In genomic region chr19:24271746-24272426, GRCm38 (mm10) we compare ENCODE assay signal across 8 mouse cellular contexts. TPM values are rescaled to one million over a fixed set of nuclear protein-coding genes. Genes with fewer than 3 reads are reported as not detected.
DNase-seq lines count a peak whose midpoint lies in the region; ATAC-seq lines count a peak whose summit lies in the region.

No protein-coding gene starts in this region.

- no peak overlapping the region for H3K4me3 ChIP-seq in intestine, embryonic 14.5 days (ENCODE audit: low read depth, low read length)

- intact Hi-C loops in gastrocnemius, postnatal 36 days (cut with DNase I) = loop anchor here (5.0 kb wide), 1 partner anchor 410 kb away; no protein-coding TSS in a partner anchor
- intact Hi-C loops in left cerebral cortex, postnatal 14 days (cut with DNase I) = loop anchor here (2.0 kb wide), 1 partner anchor 119 kb away; no protein-coding TSS in a partner anchor

- H3K9me3 ChIP-seq in intestine, embryonic 14.5 days (ENCODE audit: control insufficient read depth, low read length) = no peaks in the 10 kb centered on the region

- 44% methylated on average over 16 of the region's 16 CpGs for WGBS in intestine, embryonic 14.5 days

- peak overlapping the region; percentile 38 for H3K4me2 ChIP-seq in intestine, embryonic 14.5 days (ENCODE audit: low read length)

- 0 out of 2 replicates have a peak, but pooled peaks cover 5% of the 10 kb centered on the region for H3K4me1 ChIP-seq in intestine, embryonic 14.5 days (replicated peaks; ENCODE audit: control insufficient read depth, insufficient read depth, low read length)

- H3K36me3 ChIP-seq in intestine, embryonic 14.5 days (ENCODE audit: control insufficient read depth, insufficient read depth, low read length) = peaks cover 11% of the 10 kb centered on the region; the same call in 1 of the 2 replicates

- H3K27me3 ChIP-seq in intestine, embryonic 14.5 days (replicated peaks; ENCODE audit: control insufficient read depth, insufficient read depth, low read length) = no peaks in the 10 kb centered on the region

- H3K9ac ChIP-seq in intestine, embryonic 14.5 days (ENCODE audit: low read length) = no peak overlapping the region

- peak; percentile 78 for DNase-seq in adrenal gland, adult 8-10 months
- DNase-seq in embryo, embryonic 11.5 days (ENCODE audit: low read depth, low spot score) = peak; percentile 83
- peak; percentile 60 to 67 for DNase-seq in gastrocnemius, postnatal 36 days
- peak; percentile 93 for DNase-seq in intestine, embryonic 14.5 days (ENCODE audit: low spot score)
- DNase-seq in left cerebral cortex, postnatal 14 days (ENCODE audit: low spot score in 2 of 2) = peak; percentile 72 to 79
- peak; percentile 94 for DNase-seq in mesoderm, embryonic 11.5 days (ENCODE audit: low read depth, low spot score)
- peak; percentile 39 to 54 for DNase-seq in right cerebral cortex, postnatal 36 days (ENCODE audit: low spot score in 2 of 2)
- DNase-seq in yolk sac, embryonic 10.5 days (ENCODE audit: low spot score) = peak; percentile 84

- ATAC-seq in intestine, embryonic 14.5 days (replicated peaks; ENCODE audit: low FRiP score, low TSS enrichment, low read depth) = peak; percentile 90

- peak overlapping the region; percentile 20; the same call in 1 of the 2 replicates for H3K27ac ChIP-seq in intestine, embryonic 14.5 days (ENCODE audit: low read depth)

RNA-seq across cellular contexts. Expression of gene Fxn, which starts 8.5 kb away (rescaled TPM):
- 10 to 100 TPM; 10.7 to 13.5 (median 11.6) TPM for total RNA-seq in adrenal gland, adult 8-10 months (2022)
- total RNA-seq in gastrocnemius, postnatal 36 days (2021) = 10 to 100 TPM; 19.9 to 20.0 TPM
- 46.5 and 51.9 TPM in 2 replicates for polyA plus RNA-seq in intestine, embryonic 14.5 days (2014; fragmentation: Nextera tagmentation; extraction: Ambion mirVana)
- 1 to 10 TPM; 7.6 to 8.9 TPM for total RNA-seq in left cerebral cortex, postnatal 14 days (2021)

RNA-seq across cellular contexts. Expression of gene Tjp2, which starts 47.1 kb away (rescaled TPM):
- 10 to 100 TPM in 2 of 4 experiments, 1 to 10 TPM in 2; 7.2 to 14.6 (median 10.7) TPM for total RNA-seq in adrenal gland, adult 8-10 months (2022)
- total RNA-seq in gastrocnemius, postnatal 36 days (2021) = 1 to 10 TPM; 3.5 to 3.7 TPM
- polyA plus RNA-seq in intestine, embryonic 14.5 days (2014; fragmentation: Nextera tagmentation; extraction: Ambion mirVana) = 38.0 and 41.9 TPM in 2 replicates
- 10 to 100 TPM; 17.6 to 19.5 TPM for total RNA-seq in left cerebral cortex, postnatal 14 days (2021)
